Mouse (Mus musculus) liver, embryonic 12.5 days (tissue): ENCODE results near the gene Olfr1438-ps1. TPM values are rescaled to one million over a fixed set of nuclear protein-coding genes. Genes with fewer than 3 reads are reported as not detected.
"Not testable (repeated sequence)": the region's sequence is repeated elsewhere in the genome, so short reads cannot be mapped to it uniquely, and the experiment has no call there.

Source experiments
- ATAC-seq: fragments of 200-750 bp; cut with Nextera tagmentation; 2 replicates; pipeline ENCODE4 v1.8.0; 2017; ENCODE audit warnings: moderate number of reproducible peaks, mild to moderate bottlenecking, moderate library complexity
- H3K27ac ChIP-seq: fragments of 300-500 bp; sonication (generic); 2 replicates; pipeline ENCODE4 v1.5.1; 2016; ENCODE audit warnings: mild to moderate bottlenecking
- H3K27me3 ChIP-seq: fragments of 300-500 bp; sonication (generic); replicated peaks from 2 replicates; pipeline ENCODE4 v1.6.1; 2016; ENCODE audit warnings: mild to moderate bottlenecking, moderate library complexity
- H3K36me3 ChIP-seq: fragments of 300-500 bp; sonication (generic); 2 replicates; pipeline ENCODE4 v1.6.1; 2016; ENCODE audit warnings: mild to moderate bottlenecking, moderate library complexity
- H3K4me1 ChIP-seq: fragments of 300-500 bp; sonication (generic); 2 replicates; pipeline ENCODE4 v1.6.1; 2016
- H3K4me2 ChIP-seq: fragments of 300-500 bp; sonication (generic); 2 replicates; pipeline ENCODE4 v1.6.1; 2016; ENCODE audit warnings: mild to moderate bottlenecking, moderate library complexity
- H3K4me3 ChIP-seq: fragments of 300-500 bp; sonication (generic); 2 replicates; pipeline ENCODE4 v1.5.1; 2016; ENCODE audit warnings: mild to moderate bottlenecking, moderate library complexity
- H3K9ac ChIP-seq: fragments of 300-500 bp; sonication (generic); 2 replicates; pipeline ENCODE4 v1.6.1; 2016; ENCODE audit warnings: mild to moderate bottlenecking, moderate library complexity
- H3K9me3 ChIP-seq: fragments of 300-500 bp; sonication (generic); replicated peaks from 2 replicates; pipeline ENCODE4 v1.6.1; 2016; ENCODE audit warnings: mild to moderate bottlenecking, moderate library complexity
- whole genome bisulfite sequencing: fragments of 180-500 bp; shearing (Covaris S2); methylation state at CpG from one replicate; pipeline ENCODE4 v1.1.7; 2016; ENCODE audit not compliant: insufficient replicate concordance; 5-methylcytosine and 5-hydroxymethylcytosine counted together
- polyA plus RNA-seq: library from polyadenylated mRNA; unstranded; fragments of >200 nt; fragmentation: Nextera tagmentation; extraction: Ambion mirVana; gene quantifications from 2 replicates; pipeline ENCODE4 v1.2.1, GENCODE M21; 2016

The Olfr1438-ps1 gene
- not detected in 2 replicates for polyA plus RNA-seq

DNA sequence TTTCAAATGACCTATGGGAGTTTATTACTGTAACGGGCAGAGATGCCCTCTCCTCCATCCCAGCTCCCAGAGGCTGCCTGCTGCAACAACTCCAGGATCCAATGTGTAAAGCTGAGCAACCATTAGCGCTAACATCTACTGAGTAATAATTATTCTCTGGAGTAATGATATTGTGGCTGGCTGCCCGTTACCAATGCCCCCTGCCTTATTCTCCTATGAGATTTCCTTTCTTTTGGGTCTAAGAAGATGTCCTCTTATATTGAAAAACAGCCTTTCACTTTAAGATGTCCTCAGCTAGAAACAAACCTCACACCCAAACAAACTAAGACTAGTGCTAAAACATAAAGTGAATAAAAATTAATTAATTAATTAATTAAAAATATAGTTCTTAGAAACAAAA, at the start of gene Olfr1438-ps1:
TSS of gene Olfr1438-ps1 (minus strand) at position 101 of the 400 bp plus-strand sequence.
- Histone ChIP-seq H3K4me1 (no peaks in the 10 kb centered on the region), H3K36me3 (no peaks in the 10 kb centered on the region), H3K4me2 (no peak within 1 kb of the TSS), H3K27ac (no peak within 1 kb of the TSS), H3K27me3 (no peaks in the 10 kb centered on the region), H3K9ac (no peak within 1 kb of the TSS), H3K9me3 (no peaks in the 10 kb centered on the region), H3K4me3 (no peak within 1 kb of the TSS)
- ATAC-seq, result no peak
- WGBS, result 63% methylated on average over 3 of the region's 3 CpGs

DNA sequence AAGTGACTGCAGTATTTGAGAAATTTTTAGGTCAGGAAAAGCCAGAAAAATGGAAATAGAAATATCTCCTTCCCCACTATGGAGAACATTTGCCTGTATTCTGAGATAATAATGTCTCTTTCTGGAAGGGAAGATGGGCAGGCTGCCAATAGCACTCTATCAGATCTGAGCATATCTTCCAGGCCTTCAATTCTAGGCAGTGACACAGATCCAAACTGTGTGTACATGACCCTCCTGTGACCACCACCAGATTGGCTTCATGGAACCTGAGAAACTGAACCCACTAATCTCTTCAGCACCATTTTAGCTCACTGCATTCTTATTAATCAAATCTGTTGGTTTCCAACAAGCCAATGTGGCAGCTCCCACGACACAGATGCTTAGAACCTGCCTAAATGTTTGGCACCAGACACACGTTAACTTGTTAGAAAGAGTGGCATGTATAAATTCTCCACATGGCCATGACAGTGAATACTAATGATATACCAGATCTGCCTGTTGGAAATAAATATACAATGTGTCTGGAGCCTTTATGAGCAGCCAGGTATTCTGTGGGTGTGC, 38.8 kb upstream of the Olfr1438-ps1 start:
- H3K4me3 ChIP-seq, result no peak overlapping the region
- H3K4me2 ChIP-seq, result no peak overlapping the region
- H3K9ac ChIP-seq, result no peak overlapping the region
- no peaks in the 10 kb centered on the region for H3K27me3 ChIP-seq
- H3K27ac ChIP-seq, result no peak overlapping the region
- no peaks in the 10 kb centered on the region for H3K36me3 ChIP-seq
- H3K4me1 ChIP-seq, result no peaks in the 10 kb centered on the region
- ATAC-seq, result no peak
- 46% methylated on average over 2 of the region's 2 CpGs for WGBS
- H3K9me3 ChIP-seq, result no peaks in the 10 kb centered on the region

DNA sequence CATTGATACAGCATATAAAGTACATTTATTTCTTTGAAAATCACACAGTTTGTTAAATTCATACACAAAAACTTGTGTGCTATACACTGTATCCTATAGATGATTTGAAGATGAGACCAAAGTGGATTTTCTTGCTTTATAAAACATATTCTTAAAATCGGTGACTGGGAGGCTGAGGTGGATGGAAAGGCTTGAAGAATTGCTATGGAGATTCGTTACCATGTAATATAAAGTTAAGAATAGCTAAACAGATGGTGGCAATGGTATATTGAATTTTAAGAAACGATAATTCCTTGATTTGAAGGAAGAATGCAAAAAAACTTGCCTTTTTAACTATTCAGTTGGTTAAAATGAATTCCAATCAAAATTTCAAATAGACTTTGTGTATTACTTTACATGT, 37.3 kb upstream of the Olfr1438-ps1 start:
- H3K4me3 ChIP-seq, result no peak overlapping the region
- no peak for ATAC-seq
- 56% methylated on average over 3 of the region's 3 CpGs for WGBS
- H3K4me1 ChIP-seq, result no peaks in the 10 kb centered on the region
- no peak overlapping the region for H3K27ac ChIP-seq
- H3K27me3 ChIP-seq, result no peaks in the 10 kb centered on the region
- no peak overlapping the region for H3K4me2 ChIP-seq
- H3K9me3 ChIP-seq, result no peaks in the 10 kb centered on the region
- H3K36me3 ChIP-seq, result no peaks in the 10 kb centered on the region
- H3K9ac ChIP-seq, result no peak overlapping the region

DNA sequence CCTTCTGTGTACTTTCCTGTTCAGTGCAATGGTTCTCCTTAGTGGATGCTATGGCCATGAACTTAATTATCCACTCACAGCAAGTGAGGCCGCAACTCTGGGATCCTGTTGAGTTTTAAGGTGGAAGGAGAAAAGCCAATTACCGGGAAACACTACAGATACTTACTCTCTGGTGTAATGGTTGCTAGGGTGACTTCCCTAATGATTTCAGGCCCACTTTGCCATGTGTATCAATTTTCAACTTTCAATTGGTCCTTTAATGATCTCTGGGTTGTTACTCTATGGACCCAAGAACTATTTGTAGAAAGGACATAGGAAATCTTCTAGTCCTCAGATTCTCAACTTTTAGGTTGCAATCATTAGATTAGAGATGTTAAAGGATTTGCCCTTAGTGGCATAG, 10.7 kb downstream of the Olfr1438-ps1 start, which contains the start of gene Olfr1437:
TSS of gene Olfr1437 (minus strand) at position 101 of the 400 bp plus-strand sequence.
- H3K4me1 ChIP-seq, result no peaks in the 10 kb centered on the region
- H3K36me3 ChIP-seq, result no peaks in the 10 kb centered on the region
- no peak for ATAC-seq
- H3K9ac ChIP-seq, result no peak within 1 kb of the TSS
- H3K4me2 ChIP-seq, result no peak within 1 kb of the TSS
- H3K4me3 ChIP-seq, result no peak within 1 kb of the TSS
- no peaks in the 10 kb centered on the region for H3K9me3 ChIP-seq
- WGBS, result 60% methylated on average over 2 of the region's 2 CpGs
- H3K27me3 ChIP-seq, result no peaks in the 10 kb centered on the region
- no peak within 1 kb of the TSS for H3K27ac ChIP-seq

DNA sequence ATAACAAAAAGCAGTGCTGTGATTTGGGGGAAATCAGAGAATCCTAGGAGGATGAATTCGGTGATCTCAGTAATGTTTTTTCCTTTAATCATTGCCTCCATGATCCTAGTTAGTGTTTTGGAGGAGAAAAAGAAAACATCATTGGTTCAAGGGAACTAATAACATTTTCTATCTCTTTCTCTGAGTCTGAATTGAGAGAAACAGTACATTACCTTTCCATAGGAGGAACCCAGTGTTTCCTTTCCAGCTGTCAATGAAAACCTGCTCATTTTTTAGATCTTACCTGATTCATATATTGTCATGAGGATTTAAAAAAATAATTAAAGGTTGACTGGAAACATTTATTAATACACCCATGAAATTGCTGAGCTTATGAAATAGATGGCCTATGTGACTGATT, 36.7 kb downstream of the Olfr1438-ps1 start, which contains the start of gene Olfr1436:
TSS of gene Olfr1436 (minus strand) at position 101 of the 400 bp plus-strand sequence.
- not testable (repeated sequence) for H3K4me2 ChIP-seq, H3K36me3 ChIP-seq, H3K9me3 ChIP-seq, H3K27me3 ChIP-seq, ATAC-seq, H3K4me1 ChIP-seq, H3K9ac ChIP-seq, H3K27ac ChIP-seq, H3K4me3 ChIP-seq
- 64% methylated on average over 1 of the region's 1 CpGs for WGBS

DNA sequence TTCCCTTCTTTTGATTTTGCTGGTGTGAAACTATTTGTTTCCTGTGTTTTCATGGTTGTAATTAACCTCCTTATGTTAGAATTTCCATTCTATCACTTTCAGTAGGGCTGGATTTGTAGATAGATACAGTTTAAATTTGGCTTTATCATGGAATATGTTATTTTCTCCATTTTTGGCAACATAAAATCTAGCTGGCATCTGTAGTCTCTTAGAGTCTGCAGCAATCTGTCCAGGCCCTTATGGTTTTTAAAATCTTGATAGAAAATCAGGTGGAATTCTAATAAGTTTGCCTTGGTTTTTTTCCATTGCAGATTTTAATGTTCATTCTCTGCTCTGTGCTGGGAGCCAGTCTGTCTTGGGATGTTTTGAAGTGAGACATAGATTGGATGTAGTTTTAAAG, 42.7 kb downstream of the Olfr1438-ps1 start:
- H3K9ac ChIP-seq, result no peak overlapping the region

DNA sequence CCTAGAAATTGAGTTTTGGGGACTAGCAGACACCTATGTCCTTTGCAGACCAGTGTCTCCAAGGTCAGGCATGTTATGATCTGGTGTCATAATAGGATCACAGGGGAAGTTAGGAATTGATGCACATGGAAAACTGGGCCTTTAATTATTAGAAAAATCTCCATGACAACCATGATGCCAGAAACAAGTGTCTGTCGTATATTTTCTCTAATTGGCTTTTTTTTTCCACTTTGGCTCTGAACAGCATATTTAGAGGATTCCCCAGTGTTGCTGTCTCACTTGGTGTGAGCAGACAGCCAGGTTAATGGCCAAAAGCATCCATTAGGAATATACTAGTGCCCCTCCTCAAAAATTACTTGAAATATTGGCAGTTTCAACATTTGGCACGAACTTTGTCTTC, 56.2 kb downstream of the Olfr1438-ps1 start, which contains the start of gene Olfr1434:
TSS of gene Olfr1434 (plus strand) at position 301 of the 400 bp plus-strand sequence.
- Histone ChIP-seq H3K4me2 (no peak within 1 kb of the TSS), H3K4me3 (no peak within 1 kb of the TSS), H3K27ac (no peak within 1 kb of the TSS), H3K4me1 (no peaks in the 10 kb centered on the region), H3K9ac (no peak within 1 kb of the TSS), H3K27me3 (no peaks in the 10 kb centered on the region), H3K36me3 (no peaks in the 10 kb centered on the region), H3K9me3 (no peaks in the 10 kb centered on the region)
- 46% methylated on average over 2 of the region's 2 CpGs for WGBS
- no peak for ATAC-seq

More for the DNA sequence above, 42.7 kb downstream of the Olfr1438-ps1 start:
- Histone ChIP-seq H3K9me3 (no peaks in the 10 kb centered on the region), H3K27me3 (no peaks in the 10 kb centered on the region), H3K4me3 (no peak overlapping the region), H3K4me2 (no peak overlapping the region), H3K27ac (no peak overlapping the region), H3K36me3 (no peaks in the 10 kb centered on the region), H3K4me1 (no peaks in the 10 kb centered on the region)
- no peak for ATAC-seq

Other genes with a start within 250 kb of the Olfr1438-ps1 start
- not detected in 2 replicates for gene Olfr1426, start 243.9 kb downstream of the Olfr1438-ps1 start, polyA plus RNA-seq
- gene Olfr1427, start 232.6 kb downstream of the Olfr1438-ps1 start, polyA plus RNA-seq, result not detected in 2 replicates
- not detected in 2 replicates for gene Olfr1428, start 220.0 kb downstream of the Olfr1438-ps1 start, polyA plus RNA-seq
- not detected in 2 replicates for gene Olfr76, start 212.7 kb downstream of the Olfr1438-ps1 start, polyA plus RNA-seq
- gene Olfr1555-ps1, start 165.8 kb downstream of the Olfr1438-ps1 start, polyA plus RNA-seq, result not detected in 2 replicates
- gene Olfr1431, start 135.3 kb downstream of the Olfr1438-ps1 start, polyA plus RNA-seq, result not detected in 2 replicates
- gene Olfr1432, start 103.3 kb downstream of the Olfr1438-ps1 start, polyA plus RNA-seq, result not detected in 2 replicates
- not detected in 2 replicates for gene Olfr262, start 94.3 kb downstream of the Olfr1438-ps1 start, polyA plus RNA-seq
- not detected in 2 replicates for gene Olfr235, start 74.9 kb downstream of the Olfr1438-ps1 start, polyA plus RNA-seq
- not detected in 2 replicates for gene Olfr1434, start 56.1 kb downstream of the Olfr1438-ps1 start, polyA plus RNA-seq
- gene Olfr1436, start 36.8 kb downstream of the Olfr1438-ps1 start, polyA plus RNA-seq, result not detected in 2 replicates
- not detected in 2 replicates for gene Olfr1437, start 10.8 kb downstream of the Olfr1438-ps1 start, polyA plus RNA-seq
- gene Olfr1440, start 51.4 kb upstream of the Olfr1438-ps1 start, polyA plus RNA-seq, result not detected in 2 replicates
- not detected in 2 replicates for gene Olfr1441, start 81.5 kb upstream of the Olfr1438-ps1 start, polyA plus RNA-seq
- gene Pfpl, start 92.0 kb upstream of the Olfr1438-ps1 start, polyA plus RNA-seq, result not detected in 2 replicates
- gene Mpeg1, start 124.9 kb upstream of the Olfr1438-ps1 start, polyA plus RNA-seq, result 0.63 and 0.76 TPM in 2 replicates
- gene Dtx4, start 165.5 kb upstream of the Olfr1438-ps1 start, polyA plus RNA-seq, result 2.7 and 2.9 TPM in 2 replicates
- gene Fam111a, start 209.8 kb upstream of the Olfr1438-ps1 start, polyA plus RNA-seq, result 34.1 and 35.4 TPM in 2 replicates